Mouse (Mus musculus) gastrocnemius, adult 18-20 months (tissue): ENCODE data around the gene Fgd6. TPM values are rescaled to one million over a fixed set of nuclear protein-coding genes. Genes with fewer than 3 reads are reported as not detected.

Experiments used
- DNase-seq: peaks from one replicate; pipeline ENCODE4 v3.0.0; 2021; ENCODE audit warnings: low spot score
- total RNA-seq, 2 experiments: library from RNA; stranded (reverse); gene quantifications; 2 replicates each; pipeline ENCODE4 v1.2.3; 2021

Gene Fgd6
- total RNA-seq, 2 experiments from 2014 or later, result 2.7 to 3.0 TPM

- DNase-seq, result no peak
Measured at GRCm38 (mm10) chr10:94129680-94130119, 93.9 kb downstream of the Fgd6 start.

GRCm38 (mm10) chr10:94133081-94133480 is 97.3 kb downstream of the Fgd6 start:
- DNase-seq, result no peak

- DNase-seq, result no peak
Measured at GRCm38 (mm10) chr10:94133674-94134073, 97.9 kb downstream of the Fgd6 start.

- no peak for DNase-seq
Measured at GRCm38 (mm10) chr10:94134535-94135390, 99.0 kb downstream of the Fgd6 start.

- DNase-seq, result no peak
Measured at GRCm38 (mm10) chr10:94138890-94139482, 103.2 kb downstream of the Fgd6 start.

- DNase-seq, result no peak
Measured at GRCm38 (mm10) chr10:94140227-94140931, 104.6 kb downstream of the Fgd6 start.

- DNase-seq, result no peak
Measured at GRCm38 (mm10) chr10:94142427-94142826, 106.6 kb downstream of the Fgd6 start.

GRCm38 (mm10) chr10:94144581-94144980 is 108.8 kb downstream of the Fgd6 start:
- no peak for DNase-seq

- no peak for DNase-seq
Measured at GRCm38 (mm10) chr10:94147391-94147755, 111.6 kb downstream of the Fgd6 start.

GRCm38 (mm10) chr10:94147756-94148531 is 112.1 kb downstream of the Fgd6 start, which contains the start of gene Nr2c1:
Gene Nr2c1, plus strand, starts transcription at chr10:94148023.
- DNase-seq, result peak; percentile 94

GRCm38 (mm10) chr10:94151488-94151887 is 115.7 kb downstream of the Fgd6 start:
- DNase-seq, result no peak

GRCm38 (mm10) chr10:94153841-94154240 is 118.0 kb downstream of the Fgd6 start:
- no peak for DNase-seq

- DNase-seq, result no peak
Measured at GRCm38 (mm10) chr10:94158962-94159361, 123.2 kb downstream of the Fgd6 start.

GRCm38 (mm10) chr10:94159406-94159805 is 123.6 kb downstream of the Fgd6 start:
- DNase-seq, result no peak

GRCm38 (mm10) chr10:94161051-94161765 is 125.4 kb downstream of the Fgd6 start:
- no peak for DNase-seq

- DNase-seq, result no peak
Measured at GRCm38 (mm10) chr10:94162031-94162430, 126.2 kb downstream of the Fgd6 start.

GRCm38 (mm10) chr10:94164104-94164845 is 128.5 kb downstream of the Fgd6 start:
- no peak for DNase-seq

GRCm38 (mm10) chr10:94165426-94165825 is 129.6 kb downstream of the Fgd6 start:
- no peak for DNase-seq

GRCm38 (mm10) chr10:94167051-94167750 is 131.4 kb downstream of the Fgd6 start:
- no peak for DNase-seq
